Mouse (Mus musculus): ENCODE data around the gene Vmn1r201. TPM values are rescaled to one million over a fixed set of nuclear protein-coding genes. Genes with fewer than 3 reads are reported as not detected.

The Vmn1r201 gene
- total RNA-seq (2014; fragmentation: Nextera tagmentation) (not detected in 2 replicates), total RNA-seq (2017) (not detected in 2 replicates)

DNA sequence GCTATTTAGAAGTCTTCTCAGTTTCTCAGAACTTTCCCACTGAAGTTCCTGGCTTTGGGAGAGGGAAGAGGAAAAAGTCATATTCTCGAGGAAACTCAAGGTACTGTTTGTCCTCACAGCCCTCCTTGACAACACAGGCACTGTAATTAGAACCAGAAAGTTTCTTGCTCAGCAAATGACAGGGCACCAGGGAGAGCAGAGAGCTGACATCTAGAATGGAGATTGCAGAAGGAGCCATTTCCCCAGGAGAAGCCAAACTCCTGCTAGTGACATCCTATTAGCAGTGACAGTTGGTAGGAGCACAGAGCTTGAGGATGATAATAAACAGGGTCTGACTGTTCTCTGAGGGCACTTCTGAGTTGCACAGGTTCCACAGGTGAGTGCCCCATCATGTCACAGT lies at the start of gene Vmn1r201:
Gene Vmn1r201, plus strand, starts transcription at position 301 of the 400 bp plus-strand sequence.
- no peak for ATAC-seq (replicated peaks; ENCODE audit: low FRiP score, low TSS enrichment, poor library complexity, severe bottlenecking)

DNA sequence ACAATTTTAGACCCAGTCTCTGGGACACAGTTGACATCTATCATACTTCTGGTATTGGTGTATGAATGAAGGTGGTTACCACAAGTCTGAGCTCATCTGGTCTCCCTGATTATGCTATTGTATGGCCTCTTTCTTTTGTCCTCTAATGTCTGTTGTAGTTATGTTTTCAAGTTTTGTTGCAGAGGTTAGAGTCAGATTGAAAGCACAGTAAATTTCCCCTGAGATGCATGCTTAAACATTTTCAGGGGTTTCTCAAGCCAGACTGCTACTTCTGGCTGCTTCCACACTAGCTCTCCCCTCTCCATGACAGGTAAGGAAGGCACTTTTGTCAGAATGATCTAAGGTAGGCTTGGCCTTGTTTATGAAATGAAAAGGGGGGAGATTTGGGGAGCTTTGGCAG lies 16.6 kb upstream of the Vmn1r201 start:
- ATAC-seq (replicated peaks; ENCODE audit: low FRiP score, low TSS enrichment, poor library complexity, severe bottlenecking): no peak

DNA sequence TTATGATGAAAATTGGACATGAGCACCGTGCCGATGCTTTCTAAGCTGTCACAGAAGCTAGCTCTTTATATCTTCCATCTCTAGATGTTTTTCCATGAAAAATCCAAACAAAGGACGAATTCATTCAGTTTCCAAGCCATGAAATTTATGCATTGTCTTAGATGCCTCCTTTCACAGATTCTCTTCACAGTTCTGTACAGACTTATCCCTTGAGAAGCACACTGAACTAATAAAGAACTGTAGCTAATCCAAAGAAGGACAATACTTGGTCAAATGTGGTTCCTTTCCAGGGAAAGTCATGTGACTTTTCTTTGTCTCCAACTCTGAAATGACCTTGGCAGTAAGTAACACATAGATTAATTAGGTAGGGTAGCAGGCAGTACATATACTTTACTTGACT lies 30.7 kb downstream of the Vmn1r201 start:
- ATAC-seq (replicated peaks; ENCODE audit: low FRiP score, low TSS enrichment, poor library complexity, severe bottlenecking): no peak

DNA sequence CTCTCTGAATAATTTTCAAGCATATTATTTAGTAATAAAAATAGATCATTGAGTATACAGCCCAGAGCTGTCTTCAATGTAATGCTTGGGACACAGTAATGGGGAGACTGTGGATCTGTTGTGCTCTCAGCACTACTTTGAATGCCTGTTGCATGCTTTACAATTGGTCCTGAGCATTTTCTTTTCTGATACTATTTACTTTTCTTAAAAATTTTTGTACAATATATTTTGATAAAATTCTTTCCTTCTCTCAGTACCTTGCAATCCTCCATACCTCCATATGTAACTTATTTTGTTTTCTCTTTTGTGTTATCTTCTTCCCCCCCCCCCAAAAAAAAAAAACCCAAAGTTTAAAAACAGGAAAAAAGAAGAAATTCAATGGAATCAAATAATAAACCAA lies 33.6 kb downstream of the Vmn1r201 start, which contains the start of gene Vmn1r202:
Gene Vmn1r202, minus strand, starts transcription at position 101 of the 400 bp plus-strand sequence.
- no peak for ATAC-seq (replicated peaks; ENCODE audit: low FRiP score, low TSS enrichment, poor library complexity, severe bottlenecking)

- ATAC-seq (replicated peaks; ENCODE audit: low FRiP score, low TSS enrichment, poor library complexity, severe bottlenecking): no peak
Measured at GRCm38 (mm10) chr13:22517814-22518213, 46.1 kb downstream of the Vmn1r201 start, which contains the start of gene Vmn1r203. TSS of gene Vmn1r203 (plus strand) at chr13:22518114.

Other genes starting within 250 kb of the Vmn1r201 start
- gene Vmn1r193, start 248.8 kb upstream of the Vmn1r201 start, total RNA-seq (2014; fragmentation: Nextera tagmentation): not detected in 2 replicates
- not detected in 2 replicates for gene Vmn1r193, start 248.8 kb upstream of the Vmn1r201 start, total RNA-seq (2017)
- gene Vmn1r194, start 227.7 kb upstream of the Vmn1r201 start, total RNA-seq (2014; fragmentation: Nextera tagmentation): not detected in 2 replicates
- gene Vmn1r194, start 227.7 kb upstream of the Vmn1r201 start, total RNA-seq (2017): not detected in 2 replicates
- gene Vmn1r195, start 201.4 kb upstream of the Vmn1r201 start, total RNA-seq (2014; fragmentation: Nextera tagmentation): not detected in 2 replicates
- not detected in 2 replicates for gene Vmn1r195, start 201.4 kb upstream of the Vmn1r201 start, total RNA-seq (2017)
- gene Vmn1r196, start 182.0 kb upstream of the Vmn1r201 start, total RNA-seq (2014; fragmentation: Nextera tagmentation): not detected in 2 replicates
- gene Vmn1r196, start 182.0 kb upstream of the Vmn1r201 start, total RNA-seq (2017): not detected in 2 replicates
- gene Vmn1r197, start 147.3 kb upstream of the Vmn1r201 start, total RNA-seq (2014; fragmentation: Nextera tagmentation): not detected in 2 replicates
- not detected in 2 replicates for gene Vmn1r197, start 147.3 kb upstream of the Vmn1r201 start, total RNA-seq (2017)
- gene Vmn1r198, start 121.6 kb upstream of the Vmn1r201 start, total RNA-seq (2014; fragmentation: Nextera tagmentation): not detected in 2 replicates
- gene Vmn1r198, start 121.6 kb upstream of the Vmn1r201 start, total RNA-seq (2017): not detected in 2 replicates
- gene Vmn1r199, start 92.1 kb upstream of the Vmn1r201 start, total RNA-seq (2014; fragmentation: Nextera tagmentation): not detected in 2 replicates
- not detected in 2 replicates for gene Vmn1r199, start 92.1 kb upstream of the Vmn1r201 start, total RNA-seq (2017)
- gene Vmn1r200, start 81.5 kb upstream of the Vmn1r201 start, total RNA-seq (2014; fragmentation: Nextera tagmentation): not detected in 2 replicates
- gene Vmn1r200, start 81.5 kb upstream of the Vmn1r201 start, total RNA-seq (2017): not detected in 2 replicates
- 0.07 TPM in 1 of 2 replicates, not detected in the other for gene Vmn1r202, start 33.5 kb downstream of the Vmn1r201 start, total RNA-seq (2014; fragmentation: Nextera tagmentation)
- not detected in 2 replicates for gene Vmn1r202, start 33.5 kb downstream of the Vmn1r201 start, total RNA-seq (2017)
- not detected in 2 replicates for gene Vmn1r203, start 46.2 kb downstream of the Vmn1r201 start, total RNA-seq (2014; fragmentation: Nextera tagmentation)
- not detected in 2 replicates for gene Vmn1r203, start 46.2 kb downstream of the Vmn1r201 start, total RNA-seq (2017)
- not detected in 2 replicates for gene Vmn1r204, start 81.3 kb downstream of the Vmn1r201 start, total RNA-seq (2014; fragmentation: Nextera tagmentation)
- not detected in 2 replicates for gene Vmn1r204, start 81.3 kb downstream of the Vmn1r201 start, total RNA-seq (2017)
- not detected in 2 replicates for gene Vmn1r205, start 121.1 kb downstream of the Vmn1r201 start, total RNA-seq (2014; fragmentation: Nextera tagmentation)
- gene Vmn1r205, start 121.1 kb downstream of the Vmn1r201 start, total RNA-seq (2017): not detected in 2 replicates
- not detected in 2 replicates for gene Vmn1r206, start 152.3 kb downstream of the Vmn1r201 start, total RNA-seq (2014; fragmentation: Nextera tagmentation)
- gene Vmn1r206, start 152.3 kb downstream of the Vmn1r201 start, total RNA-seq (2017): not detected in 2 replicates